22 mouse cellular contexts compared by ENCODE assay signal in the genomic region with DNA sequence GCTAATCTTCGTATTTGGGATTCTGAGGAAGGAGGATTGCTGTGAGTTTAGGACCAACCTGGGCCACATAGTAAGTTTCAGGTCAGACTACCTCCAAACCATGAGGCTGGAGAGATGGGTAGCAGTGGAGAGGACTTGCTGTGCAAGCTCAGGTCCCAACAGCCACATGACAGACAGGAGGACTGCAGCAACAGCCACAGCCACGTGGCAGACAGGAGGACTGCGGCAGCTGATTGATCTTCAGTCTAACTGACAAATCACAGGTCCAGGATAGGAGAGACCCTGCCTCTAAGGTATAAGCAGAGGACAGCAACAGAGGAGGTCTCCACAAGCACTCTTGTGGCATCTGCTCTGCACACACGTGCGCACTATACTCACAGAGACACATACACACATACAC. TPM values are rescaled to one million over a fixed set of nuclear protein-coding genes. Genes with fewer than 3 reads are reported as not detected.
DNase-seq lines count a peak whose midpoint lies in the region; ATAC-seq and TF ChIP-seq lines count a peak whose summit lies in the region.
"Had no signal": no experiment of that assay in that cellular context is flagged by ENCODE, and none has a peak within 500 bp of the region (broad histone marks: within the 10 kb centered on the region; RNA-seq: fewer than 3 reads in every experiment).

No protein-coding gene starts in this region.

- no peak for ATAC-seq in forebrain, embryonic 11.5 days (replicated peaks; ENCODE audit: low FRiP score)
- no peak for ATAC-seq in forebrain, embryonic 14.5 days
- no peak for ATAC-seq in midbrain, postnatal 0 days (ENCODE audit: low FRiP score)
- ATAC-seq in forebrain, embryonic 15.5 days (replicated peaks) = no peak
- no peak for ATAC-seq in erythroblast, adult 5-6 weeks (replicated peaks; ENCODE audit: low FRiP score, poor library complexity, severe bottlenecking)

- H3K9ac ChIP-seq in forebrain, embryonic 11.5 days (ENCODE audit: low read length) = no peak overlapping the region
- no peak overlapping the region for H3K9ac ChIP-seq in forebrain, embryonic 14.5 days (ENCODE audit: low read length)
- H3K9ac ChIP-seq in midbrain, postnatal 0 days (replicated peaks; ENCODE audit: low read length, poor library complexity, severe bottlenecking) = no peak overlapping the region
- H3K9ac ChIP-seq in forebrain, embryonic 15.5 days (replicated peaks) = no peak overlapping the region
- H3K9ac ChIP-seq: liver, postnatal 0 days had no signal

- WGBS in forebrain, embryonic 11.5 days = 88% methylated on average over 5 of the region's 5 CpGs
- 77% methylated on average over 5 of the region's 5 CpGs for WGBS in forebrain, embryonic 14.5 days
- 79% methylated on average over 5 of the region's 5 CpGs for WGBS in midbrain, embryonic 10.5 days
- WGBS in midbrain, postnatal 0 days = 78% methylated on average over 5 of the region's 5 CpGs
- 87% methylated on average over 5 of the region's 5 CpGs for WGBS in forebrain, embryonic 15.5 days

- DNase-seq in forebrain, embryonic 11.5 days (ENCODE audit: low spot score) = no peak
- DNase-seq in forebrain, embryonic 14.5 days (ENCODE audit: low spot score) = no peak
- DNase-seq in midbrain, embryonic 10.5 days (ENCODE audit: low spot score) = no peak
- DNase-seq in midbrain, postnatal 0 days (ENCODE audit: low spot score) = no peak
- DNase-seq in c-Kit-positive CD71-positive TER-119-positive erythroid progenitor cells, embryonic 14.5 days (ENCODE audit: low spot score) = no peak
- DNase-seq: cerebellum, postnatal 10 days; gastrocnemius, postnatal 36 days; kidney, postnatal 4 days; liver; liver, postnatal 0 days; right cerebral cortex, postnatal 4 days; thymus, postnatal 25 days had no signal

- no peak overlapping the region for H3K4me3 ChIP-seq in forebrain, embryonic 11.5 days (ENCODE audit: low read depth, low read length)
- no peak overlapping the region for H3K4me3 ChIP-seq in forebrain, embryonic 14.5 days (ENCODE audit: low read depth, low read length)
- H3K4me3 ChIP-seq in midbrain, embryonic 10.5 days = no peak overlapping the region
- no peak overlapping the region for H3K4me3 ChIP-seq in midbrain, postnatal 0 days (ENCODE audit: low read depth, low read length)
- no peak overlapping the region for H3K4me3 ChIP-seq in forebrain, embryonic 15.5 days
- H3K4me3 ChIP-seq: heart, embryonic 10.5 days had no signal

- H3K36me3 ChIP-seq in forebrain, embryonic 11.5 days (ENCODE audit: control insufficient read depth, insufficient read depth, low read length) = peaks cover 8% of the 10 kb centered on the region
- H3K36me3 ChIP-seq in forebrain, embryonic 14.5 days (ENCODE audit: control insufficient read depth, insufficient read depth, low read length) = peaks cover 44% of the 10 kb centered on the region
- peaks cover 88% of the 10 kb centered on the region for H3K36me3 ChIP-seq in midbrain, embryonic 10.5 days
- no peaks in the 10 kb centered on the region for H3K36me3 ChIP-seq in midbrain, postnatal 0 days (ENCODE audit: insufficient read depth, low read length)
- H3K36me3 ChIP-seq in forebrain, embryonic 15.5 days = peaks cover 14% of the 10 kb centered on the region; the same call in 1 of the 2 replicates

- no peaks in the 10 kb centered on the region for H3K27me3 ChIP-seq in forebrain, embryonic 11.5 days (ENCODE audit: control insufficient read depth, insufficient read depth, low read length)
- H3K27me3 ChIP-seq in forebrain, embryonic 14.5 days (replicated peaks; ENCODE audit: control insufficient read depth, insufficient read depth, low read length) = no peaks in the 10 kb centered on the region
- no peaks in the 10 kb centered on the region for H3K27me3 ChIP-seq in midbrain, embryonic 10.5 days (ENCODE audit: low read depth, poor library complexity, severe bottlenecking)
- no peaks in the 10 kb centered on the region for H3K27me3 ChIP-seq in midbrain, postnatal 0 days (ENCODE audit: insufficient read depth, low read length)
- no peaks in the 10 kb centered on the region for H3K27me3 ChIP-seq in forebrain, embryonic 15.5 days
- H3K27me3 ChIP-seq: CH12.LX, Patski had no signal

- H3K4me1 ChIP-seq in forebrain, embryonic 11.5 days (replicated peaks; ENCODE audit: control insufficient read depth, insufficient read depth, low read length) = peaks cover 12% of the 10 kb centered on the region; the same call in 1 of the 2 replicates
- H3K4me1 ChIP-seq in forebrain, embryonic 14.5 days (ENCODE audit: control insufficient read depth, insufficient read depth, low read length) = peaks cover 15% of the 10 kb centered on the region
- peaks cover 61% of the 10 kb centered on the region for H3K4me1 ChIP-seq in midbrain, embryonic 10.5 days
- peaks cover 5% of the 10 kb centered on the region for H3K4me1 ChIP-seq in midbrain, postnatal 0 days (ENCODE audit: insufficient read depth, low read length)
- H3K4me1 ChIP-seq in forebrain, embryonic 15.5 days = peaks cover 25% of the 10 kb centered on the region

- H3K27ac ChIP-seq in forebrain, embryonic 11.5 days (ENCODE audit: low read depth, low read length) = peak overlapping the region; percentile 64; the same call in 1 of the 2 replicates
- no peak overlapping the region for H3K27ac ChIP-seq in forebrain, embryonic 14.5 days (ENCODE audit: low read depth, low read length)
- peak overlapping the region; percentile 90 for H3K27ac ChIP-seq in midbrain, embryonic 10.5 days (replicated peaks)
- no peak overlapping the region for H3K27ac ChIP-seq in midbrain, postnatal 0 days (ENCODE audit: low read depth, low read length)
- H3K27ac ChIP-seq in forebrain, embryonic 15.5 days (replicated peaks) = peak overlapping the region; percentile 83
- H3K27ac ChIP-seq: heart, embryonic 10.5 days had no signal

- no peak overlapping the region for H3K4me2 ChIP-seq in forebrain, embryonic 11.5 days (ENCODE audit: low read depth, low read length, severe bottlenecking)
- no peak overlapping the region for H3K4me2 ChIP-seq in forebrain, embryonic 14.5 days (ENCODE audit: low read length)
- H3K4me2 ChIP-seq in midbrain, postnatal 0 days (ENCODE audit: low read depth, low read length, poor library complexity, severe bottlenecking) = no peak overlapping the region
- no peak overlapping the region for H3K4me2 ChIP-seq in forebrain, embryonic 15.5 days (replicated peaks)

- TF ChIP-seq CTCF in midbrain, postnatal 0 days (IDR thresholded peaks at IDR 0.05) = no peak

- H3K9me3 ChIP-seq in forebrain, embryonic 11.5 days (ENCODE audit: control insufficient read depth, low read length) = no peaks in the 10 kb centered on the region
- H3K9me3 ChIP-seq in forebrain, embryonic 14.5 days (replicated peaks; ENCODE audit: control insufficient read depth, low read length) = no peaks in the 10 kb centered on the region
- peaks cover 14% of the 10 kb centered on the region; the same call in 1 of the 2 replicates for H3K9me3 ChIP-seq in midbrain, embryonic 10.5 days (replicated peaks)
- H3K9me3 ChIP-seq in midbrain, postnatal 0 days (ENCODE audit: low read length) = no peaks in the 10 kb centered on the region
- no peaks in the 10 kb centered on the region for H3K9me3 ChIP-seq in forebrain, embryonic 15.5 days
- H3K9me3 ChIP-seq: heart, embryonic 10.5 days had no signal

RNA-seq across cellular contexts. Expression of gene Golm1, which starts 17.8 kb away (rescaled TPM):
- 131 and 133 TPM in 2 replicates for polyA plus RNA-seq in forebrain, embryonic 11.5 days (2014; fragmentation: Nextera tagmentation; extraction: Ambion mirVana)
- polyA plus RNA-seq in forebrain, embryonic 14.5 days (2014; fragmentation: Nextera tagmentation; extraction: Ambion mirVana) = 50.1 and 57.7 TPM in 2 replicates
- 181 and 187 TPM in 2 replicates for polyA plus RNA-seq in midbrain, embryonic 10.5 days (2016; fragmentation: Nextera tagmentation; extraction: Ambion mirVana)
- total RNA-seq in midbrain, postnatal 0 days (2014; rRNA removed) = 13.0 and 17.1 TPM in 2 replicates
- polyA plus RNA-seq in midbrain, postnatal 0 days (2015; fragmentation: Nextera tagmentation; extraction: Ambion mirVana) = 13.0 and 15.3 TPM in 2 replicates
- 48.2 and 48.6 TPM in 2 replicates for polyA plus RNA-seq in forebrain, embryonic 15.5 days (2015; fragmentation: Nextera tagmentation; extraction: Ambion mirVana)
- 13.4 and 16.1 TPM in 2 replicates for total RNA-seq in erythroblast, adult 5-6 weeks (2015; ENCODE audit: low replicate concordance)
- total RNA-seq in erythroblast, adult 5-6 weeks (2017; ENCODE audit: low replicate concordance) = 21.4 and 25.2 TPM in 2 replicates

RNA-seq across cellular contexts. Expression of gene 4921517D22Rik, which starts 36.1 kb away (rescaled TPM):
- not detected in 2 replicates for polyA plus RNA-seq in forebrain, embryonic 11.5 days (2014; fragmentation: Nextera tagmentation; extraction: Ambion mirVana)
- not detected in 2 replicates for polyA plus RNA-seq in forebrain, embryonic 14.5 days (2014; fragmentation: Nextera tagmentation; extraction: Ambion mirVana)
- polyA plus RNA-seq in midbrain, embryonic 10.5 days (2016; fragmentation: Nextera tagmentation; extraction: Ambion mirVana) = not detected in 2 replicates
- not detected in 2 replicates for total RNA-seq in midbrain, postnatal 0 days (2014; rRNA removed)
- not detected in 2 replicates for polyA plus RNA-seq in midbrain, postnatal 0 days (2015; fragmentation: Nextera tagmentation; extraction: Ambion mirVana)
- not detected in 2 replicates for polyA plus RNA-seq in forebrain, embryonic 15.5 days (2015; fragmentation: Nextera tagmentation; extraction: Ambion mirVana)
- total RNA-seq in erythroblast, adult 5-6 weeks (2015; ENCODE audit: low replicate concordance) = not detected in 2 replicates
- not detected in 2 replicates for total RNA-seq in erythroblast, adult 5-6 weeks (2017; ENCODE audit: low replicate concordance)
- total RNA-seq: CH12.LX; gastrocnemius, postnatal 36 days; heart, postnatal 14 days; layer of hippocampus, postnatal 25 days; left cerebral cortex, postnatal 25 days had no signal
- polyA plus RNA-seq: heart, embryonic 10.5 days; inflammation-experienced regulatory T-cells, adult 6 months; liver, postnatal 0 days; neural tube, embryonic 14.5 days; Patski had no signal

RNA-seq across cellular contexts. Expression of gene Spata31d1a, which starts 52.3 kb away (rescaled TPM):
- polyA plus RNA-seq in forebrain, embryonic 11.5 days (2014; fragmentation: Nextera tagmentation; extraction: Ambion mirVana) = not detected in 2 replicates
- polyA plus RNA-seq in forebrain, embryonic 14.5 days (2014; fragmentation: Nextera tagmentation; extraction: Ambion mirVana) = not detected in 2 replicates
- 0.02 TPM in 1 of 2 replicates, not detected in the other for polyA plus RNA-seq in midbrain, embryonic 10.5 days (2016; fragmentation: Nextera tagmentation; extraction: Ambion mirVana)
- total RNA-seq in midbrain, postnatal 0 days (2014; rRNA removed) = not detected in 2 replicates
- polyA plus RNA-seq in midbrain, postnatal 0 days (2015; fragmentation: Nextera tagmentation; extraction: Ambion mirVana) = not detected in 2 replicates
- polyA plus RNA-seq in forebrain, embryonic 15.5 days (2015; fragmentation: Nextera tagmentation; extraction: Ambion mirVana) = 0.15 and 0.29 TPM in 2 replicates
- total RNA-seq in erythroblast, adult 5-6 weeks (2015; ENCODE audit: low replicate concordance) = not detected in 2 replicates
- not detected in 2 replicates for total RNA-seq in erythroblast, adult 5-6 weeks (2017; ENCODE audit: low replicate concordance)
- total RNA-seq: CH12.LX; gastrocnemius, postnatal 36 days; heart, postnatal 14 days had no signal
- polyA plus RNA-seq: inflammation-experienced regulatory T-cells, adult 6 months had no signal

RNA-seq across cellular contexts. Expression of gene Spata31d1b, which starts 54.3 kb away (rescaled TPM):
- not detected in 2 replicates for polyA plus RNA-seq in forebrain, embryonic 11.5 days (2014; fragmentation: Nextera tagmentation; extraction: Ambion mirVana)
- not detected in 2 replicates for polyA plus RNA-seq in forebrain, embryonic 14.5 days (2014; fragmentation: Nextera tagmentation; extraction: Ambion mirVana)
- polyA plus RNA-seq in midbrain, embryonic 10.5 days (2016; fragmentation: Nextera tagmentation; extraction: Ambion mirVana) = 0.02 TPM in 1 of 2 replicates, not detected in the other
- 0.27 TPM in 1 of 2 replicates, not detected in the other for total RNA-seq in midbrain, postnatal 0 days (2014; rRNA removed)
- 0.05 TPM in 1 of 2 replicates, not detected in the other for polyA plus RNA-seq in midbrain, postnatal 0 days (2015; fragmentation: Nextera tagmentation; extraction: Ambion mirVana)
- polyA plus RNA-seq in forebrain, embryonic 15.5 days (2015; fragmentation: Nextera tagmentation; extraction: Ambion mirVana) = not detected in 2 replicates
- not detected in 2 replicates for total RNA-seq in erythroblast, adult 5-6 weeks (2015; ENCODE audit: low replicate concordance)
- not detected in 2 replicates for total RNA-seq in erythroblast, adult 5-6 weeks (2017; ENCODE audit: low replicate concordance)
- total RNA-seq: gastrocnemius, postnatal 36 days; heart, postnatal 14 days had no signal
- polyA plus RNA-seq: heart, embryonic 10.5 days; inflammation-experienced regulatory T-cells, adult 6 months; liver, postnatal 0 days; neural tube, embryonic 14.5 days; Patski had no signal

Comparison
In these comparisons a context has a peak if more than half of its experiments do, and no peak if none do; other contexts are left out.
1. H3K27ac ChIP-seq: peak in forebrain, embryonic 11.5 days (single experiment), midbrain, embryonic 10.5 days (single experiment) and forebrain, embryonic 15.5 days (single experiment); none in forebrain, embryonic 14.5 days (single experiment) and midbrain, postnatal 0 days (single experiment).